Mouse (Mus musculus) spleen, postnatal 14 days (tissue): ENCODE data around the gene Ralgds.
"Not testable (repeated sequence)": the region's sequence is repeated elsewhere in the genome, so short reads cannot be mapped to it uniquely, and the experiment has no call there.

Experiments used
- DNase-seq, 2 experiments: peaks; one replicate each; pipeline ENCODE4 v3.0.0; 2021 to 2022; ENCODE audit warnings: low spot score in 2 of 2

Gene Ralgds

DNA sequence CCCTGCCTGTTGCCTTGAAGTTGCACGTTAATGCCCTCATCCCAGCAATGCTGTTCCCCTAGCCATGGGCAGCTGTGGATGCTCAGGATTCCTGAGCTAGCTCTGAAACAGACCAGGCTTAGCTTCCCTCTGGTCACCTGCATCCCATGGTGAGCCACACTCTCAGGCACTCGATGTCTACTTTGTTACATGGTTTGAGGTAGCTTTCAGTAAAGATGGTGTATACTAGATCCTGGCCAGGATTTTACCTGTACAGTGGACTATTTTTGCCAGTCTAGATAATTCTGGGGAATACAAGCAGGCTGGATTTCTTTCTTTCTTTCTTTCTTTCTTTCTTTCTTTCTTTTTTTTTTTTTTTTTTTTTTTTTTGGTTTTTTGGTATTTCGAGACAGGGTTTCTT lies 7.1 kb upstream of the Ralgds start, which contains the start of gene Gm10134:
Gene Gm10134 (plus strand): TSS at position 301 of the 400 bp plus-strand sequence.
- no peak for DNase-seq

GRCm38 (mm10) chr2:28506291-28506690 lies 6.6 kb upstream of the Ralgds start:
- DNase-seq: no peak

DNA sequence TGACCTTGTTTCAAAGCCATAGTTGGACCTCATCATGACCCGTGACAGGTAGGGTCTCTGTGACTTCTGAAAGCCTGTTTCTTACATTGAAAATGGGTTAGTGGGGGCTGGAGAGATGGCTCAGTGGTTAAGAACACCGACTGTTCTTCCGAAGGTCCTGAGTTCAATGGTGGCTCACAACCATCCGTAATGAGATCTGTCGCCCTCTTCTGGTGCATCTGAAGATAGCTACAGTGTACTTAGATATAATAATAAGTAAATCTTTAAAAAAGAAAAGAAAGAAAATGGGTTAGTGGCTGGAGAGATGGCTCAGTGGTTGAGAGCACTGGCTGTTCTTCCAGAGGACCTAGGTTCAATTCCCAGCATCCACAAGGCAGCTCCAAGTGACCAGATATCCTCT lies 1.3 kb upstream of the Ralgds start:
- not testable (repeated sequence) for DNase-seq

DNA sequence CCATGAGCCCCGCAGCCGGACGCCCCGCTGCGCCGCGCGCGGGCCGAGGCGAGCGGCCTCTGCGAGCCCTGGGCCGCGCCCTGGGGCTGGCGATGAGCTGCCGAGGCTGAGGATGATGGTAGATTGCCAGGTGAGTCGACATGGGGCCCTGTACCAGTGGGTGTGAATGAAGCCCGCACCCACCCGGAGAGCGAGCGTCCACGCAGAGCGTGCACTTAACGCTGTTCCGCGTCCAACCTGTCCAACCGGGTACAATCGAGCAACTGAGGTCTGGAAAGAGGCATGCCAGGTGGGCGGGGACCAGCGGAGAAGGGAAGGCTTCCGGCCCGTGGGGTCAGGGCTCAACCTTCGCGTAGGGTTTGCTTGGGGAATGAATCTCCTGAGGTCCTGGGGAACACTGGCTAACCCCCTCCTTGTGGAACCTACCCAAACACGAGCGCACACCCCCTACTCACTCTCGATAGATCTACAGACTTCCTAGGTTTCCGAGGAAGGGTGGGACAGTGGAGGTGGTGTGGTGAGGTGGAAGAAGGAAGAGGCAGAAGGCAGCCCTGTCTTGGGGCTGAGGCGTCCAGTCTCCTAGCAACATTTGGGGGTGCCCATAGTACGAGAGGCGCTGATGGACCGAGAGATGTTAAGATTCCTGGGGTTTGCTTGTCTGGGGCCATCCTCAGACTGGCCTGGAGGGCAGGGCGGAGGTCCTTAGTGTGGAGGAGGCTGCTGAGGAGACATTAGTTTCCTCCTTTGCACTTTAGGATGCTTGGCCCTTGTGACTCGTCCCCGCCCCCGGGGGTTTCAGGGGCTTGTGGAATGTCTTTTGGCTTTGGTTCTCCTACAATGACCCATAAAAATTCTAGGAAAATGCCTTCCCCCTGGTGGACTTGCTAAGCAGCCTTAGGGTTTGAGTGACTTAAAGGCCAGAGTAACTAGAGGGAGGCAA lies 776 bp downstream of the Ralgds start:
- DNase-seq: no peak

DNA sequence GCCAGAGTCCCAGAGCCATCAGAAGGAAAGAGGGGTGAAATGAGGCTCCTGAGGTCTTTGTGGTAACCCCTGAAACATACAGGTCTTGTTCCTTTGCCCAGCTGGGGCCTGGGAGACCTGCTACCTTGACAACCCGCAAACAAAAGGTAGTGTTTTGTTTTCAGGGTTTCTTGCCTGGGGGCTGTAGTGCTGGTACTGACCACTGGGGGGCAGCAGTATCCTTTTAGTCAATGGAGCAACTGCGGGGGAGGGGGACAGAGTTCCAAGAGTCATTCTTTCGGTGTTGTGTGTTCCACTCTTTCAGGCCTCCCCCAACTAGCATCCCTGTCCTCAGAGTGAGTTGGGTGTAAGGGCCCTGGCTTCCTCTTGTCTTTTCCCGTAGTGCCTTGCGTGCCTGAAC lies 1.6 kb downstream of the Ralgds start:
- DNase-seq: peak; percentile 66 to 80

GRCm38 (mm10) chr2:28517206-28517909 lies 4.4 kb downstream of the Ralgds start:
- DNase-seq: peak; percentile 62 to 78

DNA sequence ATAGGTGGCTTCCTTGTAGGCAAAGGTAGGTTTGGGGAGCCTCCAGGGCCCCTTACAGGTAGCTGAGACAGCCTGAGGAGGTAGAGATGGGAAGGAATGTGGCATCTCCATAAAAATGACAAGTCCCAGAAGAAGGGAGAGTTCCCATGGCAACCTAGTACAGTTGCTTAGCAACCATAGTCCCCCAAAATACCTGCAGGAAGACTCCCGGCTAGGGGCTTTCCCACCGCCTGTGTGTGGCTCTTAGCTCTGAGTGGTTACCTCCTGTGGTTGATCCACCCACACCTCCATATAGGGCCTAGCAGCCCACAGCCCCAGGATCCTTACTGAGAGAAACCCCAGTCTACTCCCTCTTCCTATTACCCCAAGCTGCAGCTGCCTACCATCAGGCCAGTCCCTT lies 5.3 kb downstream of the Ralgds start:
- no peak for DNase-seq

GRCm38 (mm10) chr2:28520581-28520980 lies 7.7 kb downstream of the Ralgds start:
- DNase-seq: no peak

GRCm38 (mm10) chr2:28521571-28522151 lies 8.7 kb downstream of the Ralgds start:
- no peak for DNase-seq

DNA sequence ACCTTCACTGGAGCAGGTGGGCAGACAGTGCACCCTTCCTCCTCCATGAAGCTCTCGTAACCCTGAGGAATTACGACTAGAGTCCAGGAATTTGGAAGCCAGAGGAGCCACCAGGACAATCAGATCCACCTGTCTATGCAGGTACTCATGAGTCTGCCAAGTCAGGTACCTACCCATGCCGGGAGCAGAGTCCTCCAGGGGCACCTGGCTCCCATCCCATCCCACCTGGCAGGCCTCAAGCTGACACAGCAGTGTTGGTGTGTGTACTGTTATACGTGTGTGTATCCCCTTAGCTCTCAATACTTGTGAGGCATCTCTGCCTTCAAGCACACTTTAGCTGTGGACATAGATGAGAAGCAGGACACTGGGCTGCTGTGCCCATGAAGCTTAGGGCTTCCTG lies 9.2 kb downstream of the Ralgds start:
- no peak for DNase-seq

DNA sequence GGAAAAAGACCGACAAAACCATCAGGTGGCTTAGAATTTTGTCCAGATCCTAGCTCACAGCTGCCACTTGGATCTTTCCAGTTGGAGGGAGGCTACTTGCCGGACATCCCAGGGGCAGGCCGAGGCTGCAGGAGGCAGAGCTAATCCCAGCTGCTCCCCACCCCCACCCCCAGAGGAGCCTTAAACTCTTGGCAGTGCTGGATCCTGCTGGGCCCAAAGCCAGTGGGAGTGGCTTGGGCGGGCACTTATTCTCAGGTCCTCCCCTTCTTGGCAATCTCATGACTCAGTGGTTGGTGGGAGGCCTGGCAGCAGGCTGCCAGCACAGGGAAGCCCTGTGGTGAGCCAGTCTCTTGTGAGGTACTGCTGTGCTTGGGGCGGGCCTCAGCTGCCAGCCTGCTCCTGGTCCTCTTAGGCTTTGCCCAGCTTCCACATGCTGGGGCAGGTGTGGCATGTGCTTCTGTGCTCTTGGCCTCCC lies 10.8 kb downstream of the Ralgds start:
- DNase-seq: no peak

GRCm38 (mm10) chr2:28524406-28524805 lies 11.5 kb downstream of the Ralgds start:
- DNase-seq: no peak

GRCm38 (mm10) chr2:28525219-28525942 lies 12.5 kb downstream of the Ralgds start:
- DNase-seq: no peak

DNA sequence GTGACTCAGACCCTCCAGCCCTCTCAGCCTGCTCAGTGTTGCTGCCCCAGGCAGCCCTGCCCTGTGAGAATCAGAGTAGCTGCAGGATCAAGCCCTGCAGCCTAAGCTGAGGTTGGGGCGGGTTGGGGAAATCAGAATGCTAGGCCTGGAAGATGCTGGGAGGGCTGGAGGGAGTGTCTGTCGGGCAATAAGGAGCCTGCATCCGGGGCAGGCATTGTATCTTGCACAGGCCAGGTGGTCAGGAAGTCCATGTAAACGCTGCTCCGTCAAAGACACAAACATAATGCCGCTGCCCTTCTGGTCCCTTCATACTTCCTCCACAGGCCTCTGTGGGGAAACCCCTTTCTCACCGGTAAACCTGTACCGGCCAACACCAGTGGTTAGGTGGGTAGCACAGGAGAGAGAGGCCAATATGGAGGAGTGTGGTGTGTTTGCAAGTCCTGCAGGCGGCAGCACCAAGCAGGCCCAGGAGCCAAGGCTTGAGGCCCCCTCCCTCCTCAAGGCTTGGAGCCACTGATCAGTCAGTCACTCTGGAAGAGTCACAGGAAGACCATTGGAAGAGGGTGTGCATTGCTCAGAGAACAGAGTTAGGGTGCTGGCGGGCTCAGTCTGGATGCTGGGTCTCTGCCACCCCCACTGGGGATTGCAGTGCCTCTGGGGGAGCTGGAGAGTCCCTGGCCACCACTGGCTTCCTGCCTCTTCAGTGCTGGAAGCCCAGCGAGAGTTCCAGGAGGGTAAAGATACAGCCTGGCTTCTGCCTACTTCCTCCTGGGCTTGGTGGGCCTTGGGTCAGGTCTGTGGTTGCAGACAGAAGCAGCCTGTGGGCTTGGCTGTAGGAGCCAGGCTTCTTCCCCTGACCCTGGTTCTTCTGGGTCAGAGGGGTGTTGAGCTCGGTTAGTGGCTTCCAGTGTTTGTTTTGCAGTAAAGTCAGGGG lies 13.3 kb downstream of the Ralgds start:
- no peak for DNase-seq

DNA sequence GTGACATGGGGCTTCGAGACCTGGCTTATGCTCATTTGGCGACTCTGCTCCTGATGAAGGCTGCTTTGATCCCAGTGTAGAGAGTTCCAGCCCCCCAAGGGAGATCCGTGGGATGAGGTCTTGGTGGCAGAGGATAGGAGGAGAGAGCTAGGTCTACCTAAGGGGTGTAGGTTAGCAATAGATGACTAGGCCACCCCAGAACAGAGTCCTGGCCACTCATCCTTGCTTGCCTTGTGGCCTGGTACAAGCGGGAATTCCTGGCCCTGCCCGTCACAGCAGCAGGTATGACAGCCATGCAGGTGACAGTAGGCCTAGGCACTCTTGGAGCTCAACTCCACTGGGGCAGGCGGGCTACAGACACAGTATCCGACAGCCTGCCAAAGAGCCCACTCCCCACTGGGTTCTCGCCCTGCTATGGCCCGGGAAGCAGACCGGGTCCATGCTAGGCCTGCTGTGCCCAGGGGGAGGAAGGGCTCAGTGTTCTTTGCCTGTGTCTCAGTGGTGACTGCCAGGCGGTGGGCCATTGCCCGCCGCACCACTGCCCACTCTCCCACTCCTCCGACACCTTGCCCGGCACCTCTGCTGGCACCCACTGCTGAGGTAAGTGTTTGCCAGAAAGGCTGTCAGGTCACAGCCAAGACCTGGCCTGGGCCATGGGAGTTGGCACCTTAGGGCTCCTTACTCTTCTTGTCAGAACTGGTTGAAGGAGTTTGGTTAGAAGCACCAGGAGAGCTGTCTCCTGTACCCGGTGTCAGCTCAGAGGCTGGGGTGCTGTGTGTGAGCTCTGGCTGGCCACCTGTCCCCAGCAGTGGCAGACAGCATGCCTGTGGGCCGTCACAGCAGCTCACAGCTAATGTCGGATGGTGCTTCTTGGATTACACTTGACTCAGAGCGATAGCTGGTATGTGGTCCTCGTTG lies 14.8 kb downstream of the Ralgds start:
- DNase-seq: no peak

DNA sequence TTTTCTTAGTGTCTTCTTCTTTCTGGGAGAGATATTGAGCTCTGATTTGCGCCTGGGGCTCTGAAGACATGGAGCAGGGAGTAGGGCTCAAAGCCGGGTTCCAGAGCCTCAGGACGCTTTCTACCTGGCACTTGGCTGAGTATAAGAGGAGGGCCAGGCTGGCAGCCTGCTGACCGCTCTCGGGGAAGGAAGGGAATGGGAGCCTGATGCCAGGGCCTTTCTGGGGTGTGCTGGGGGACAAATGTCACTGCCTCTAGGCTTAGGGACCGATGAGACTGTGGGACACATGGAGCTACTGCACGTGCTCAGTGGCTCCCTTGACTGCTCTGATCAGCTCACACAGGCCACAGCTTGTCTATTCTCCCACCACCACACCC lies 15.4 kb downstream of the Ralgds start:
- DNase-seq: no peak

GRCm38 (mm10) chr2:28529856-28530255 lies 16.9 kb downstream of the Ralgds start:
- no peak for DNase-seq

GRCm38 (mm10) chr2:28530311-28530710 lies 17.4 kb downstream of the Ralgds start:
- DNase-seq: no peak

- DNase-seq: peak; percentile 57 to 71
Observed at GRCm38 (mm10) chr2:28532938-28533771, 20.2 kb downstream of the Ralgds start.
